Mouse (Mus musculus) layer of hippocampus, adult 18-20 months (tissue): Measurements from ENCODE around the gene Pitpnm2. TPM values are rescaled to one million over a fixed set of nuclear protein-coding genes. Genes with fewer than 3 reads are reported as not detected.

Experiments
- DNase-seq, 2 experiments: peaks; one replicate each; pipeline ENCODE4 v3.0.0; 2022; ENCODE audit warnings: low spot score in 2 of 2
- total RNA-seq, 2 experiments: library from RNA; stranded (reverse); gene quantifications; 2 replicates each; pipeline ENCODE4 v1.2.3; 2021

The Pitpnm2 gene
- total RNA-seq, 2 experiments from 2014 or later: 315 to 325 TPM

GRCm38 (mm10) chr5:124074845-124075307, 174.7 kb downstream of the Pitpnm2 start:
- no peak for DNase-seq

- DNase-seq: no peak
Observed at GRCm38 (mm10) chr5:124073682-124074081, 175.9 kb downstream of the Pitpnm2 start.

GRCm38 (mm10) chr5:124069657-124070056, 179.9 kb downstream of the Pitpnm2 start:
- no peak for DNase-seq

Other genes starting within 250 kb of the Pitpnm2 start
- 10 to 100 TPM; 38.0 to 43.9 TPM for gene Vps37b, start 217.5 kb downstream of the Pitpnm2 start, total RNA-seq
- 10 to 100 TPM; 30.6 to 33.4 TPM for gene Abcb9, start 154.0 kb downstream of the Pitpnm2 start, total RNA-seq
- gene Ogfod2, start 137.5 kb downstream of the Pitpnm2 start, total RNA-seq: 10 to 100 TPM; 34.4 to 35.3 TPM
- gene Arl6ip4, start 133.7 kb downstream of the Pitpnm2 start, total RNA-seq: 10 to 100 TPM; 48.3 to 54.6 TPM
- 10 to 100 TPM; 16.6 to 18.6 TPM for gene Mphosph9, start 78.2 kb upstream of the Pitpnm2 start, total RNA-seq
- gene 2810006K23Rik, start 78.3 kb upstream of the Pitpnm2 start, total RNA-seq: 10 to 100 TPM; 14.6 to 16.3 TPM
- 10 to 100 TPM; 88.2 to 94.5 TPM for gene Cdk2ap1, start 113.3 kb upstream of the Pitpnm2 start, total RNA-seq
- 100 to 1,000 TPM; 148 to 154 TPM for gene Sbno1, start 176.2 kb upstream of the Pitpnm2 start, total RNA-seq
- gene Kmt5a, start 190.2 kb upstream of the Pitpnm2 start, total RNA-seq: 10 to 100 TPM; 66.3 to 73.0 TPM
- 10 to 100 TPM; 20.4 to 22.6 TPM for gene Rilpl2, start 228.6 kb upstream of the Pitpnm2 start, total RNA-seq
- 10 to 100 TPM; 25.3 to 28.7 TPM for gene Snrnp35, start 233.4 kb upstream of the Pitpnm2 start, total RNA-seq